Mouse (Mus musculus): ENCODE measurements around the gene Mgat4a. TPM values are rescaled to one million over a fixed set of nuclear protein-coding genes. Genes with fewer than 3 reads are reported as not detected.
A peak's percentile ranks its signal among the peaks of the same experiment; 100 is the strongest.

Gene Mgat4a
- polyA plus RNA-seq, 1 experiment from 2014 or later: 50.1 TPM

- Histone ChIP-seq H3K4me2 (ENCODE audit: low read depth, low read length) (no peak overlapping the region), H3K9me3 (ENCODE audit: control insufficient read depth, low read length) (no peaks in the 10 kb centered on the region), H3K9ac (ENCODE audit: low read depth, low read length) (no peak overlapping the region), H3K27ac (ENCODE audit: low read length) (no peak overlapping the region), H3K36me3 (ENCODE audit: control insufficient read depth, insufficient read depth, low read length) (peaks cover 8% of the 10 kb centered on the region; the same call in 1 of the 2 replicates), H3K4me3 (ENCODE audit: low read length) (no peak overlapping the region), H3K27me3 (replicated peaks; ENCODE audit: control insufficient read depth, insufficient read depth, low read length) (no peaks in the 10 kb centered on the region), H3K4me1 (ENCODE audit: control insufficient read depth, insufficient read depth, low read length) (no peaks in the 10 kb centered on the region)
- no peak for ATAC-seq
- 89% methylated on average over 4 of the region's 4 CpGs for whole genome bisulfite sequencing
These were observed 73.0 kb downstream of the Mgat4a start for GRCm38 (mm10) chr1:37467806-37468205.

GRCm38 (mm10) chr1:37466322-37466995, 74.4 kb downstream of the Mgat4a start:
- Histone ChIP-seq H3K9me3 (ENCODE audit: control insufficient read depth, low read length) (no peaks in the 10 kb centered on the region), H3K4me1 (ENCODE audit: control insufficient read depth, insufficient read depth, low read length) (no peaks in the 10 kb centered on the region), H3K36me3 (ENCODE audit: control insufficient read depth, insufficient read depth, low read length) (peaks cover 8% of the 10 kb centered on the region), H3K9ac (ENCODE audit: low read depth, low read length) (no peak overlapping the region), H3K4me3 (ENCODE audit: low read length) (no peak overlapping the region), H3K27ac (ENCODE audit: low read length) (no peak overlapping the region), H3K27me3 (replicated peaks; ENCODE audit: control insufficient read depth, insufficient read depth, low read length) (no peaks in the 10 kb centered on the region), H3K4me2 (ENCODE audit: low read depth, low read length) (no peak overlapping the region)
- ATAC-seq: no peak
- WGBS: 89% methylated on average over 3 of the region's 3 CpGs

GRCm38 (mm10) chr1:37464878-37465452, 75.9 kb downstream of the Mgat4a start:
- Histone ChIP-seq H3K9ac (ENCODE audit: low read depth, low read length) (no peak overlapping the region), H3K4me2 (ENCODE audit: low read depth, low read length) (no peak overlapping the region), H3K4me3 (ENCODE audit: low read length) (no peak overlapping the region), H3K27me3 (replicated peaks; ENCODE audit: control insufficient read depth, insufficient read depth, low read length) (no peaks in the 10 kb centered on the region), H3K4me1 (ENCODE audit: control insufficient read depth, insufficient read depth, low read length) (no peaks in the 10 kb centered on the region), H3K36me3 (ENCODE audit: control insufficient read depth, insufficient read depth, low read length) (peaks cover 11% of the 10 kb centered on the region), H3K9me3 (ENCODE audit: control insufficient read depth, low read length) (no peaks in the 10 kb centered on the region), H3K27ac (ENCODE audit: low read length) (no peak overlapping the region)
- 83% methylated on average over 10 of the region's 10 CpGs for WGBS
- ATAC-seq: no peak

DNA sequence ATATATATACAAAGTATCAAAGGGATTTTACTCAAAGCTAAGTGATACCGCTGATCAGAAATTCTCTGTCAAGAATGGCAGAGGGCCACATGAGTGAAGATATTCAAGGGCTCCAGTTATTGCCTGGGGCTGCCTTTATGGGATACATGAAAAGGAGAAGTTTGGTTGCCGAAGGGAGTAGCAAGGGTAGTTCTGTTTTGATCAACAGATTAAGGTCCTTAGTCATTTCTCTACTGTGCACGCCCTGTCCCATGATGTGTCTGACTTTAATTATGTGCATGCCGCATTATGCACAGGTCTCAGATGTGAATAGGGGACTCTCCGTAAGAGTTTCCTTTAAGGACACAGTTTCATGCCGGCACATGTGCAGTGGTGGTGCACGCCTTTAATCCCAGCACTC, 83.3 kb downstream of the Mgat4a start:
- 95% methylated on average over 7 of the region's 7 CpGs for WGBS
- no peaks in the 10 kb centered on the region for H3K27me3 ChIP-seq (replicated peaks; ENCODE audit: control insufficient read depth, insufficient read depth, low read length)
- H3K4me2 ChIP-seq (ENCODE audit: low read depth, low read length): no peak overlapping the region
- H3K4me3 ChIP-seq (ENCODE audit: low read length): no peak overlapping the region
- no peak for ATAC-seq
- peaks cover 3% of the 10 kb centered on the region; the same call in 1 of the 2 replicates for H3K36me3 ChIP-seq (ENCODE audit: control insufficient read depth, insufficient read depth, low read length)
- no peak overlapping the region for H3K9ac ChIP-seq (ENCODE audit: low read depth, low read length)
- H3K27ac ChIP-seq (ENCODE audit: low read length): no peak overlapping the region
- no peaks in the 10 kb centered on the region for H3K9me3 ChIP-seq (ENCODE audit: control insufficient read depth, low read length)
- H3K4me1 ChIP-seq (ENCODE audit: control insufficient read depth, insufficient read depth, low read length): no peaks in the 10 kb centered on the region

DNA sequence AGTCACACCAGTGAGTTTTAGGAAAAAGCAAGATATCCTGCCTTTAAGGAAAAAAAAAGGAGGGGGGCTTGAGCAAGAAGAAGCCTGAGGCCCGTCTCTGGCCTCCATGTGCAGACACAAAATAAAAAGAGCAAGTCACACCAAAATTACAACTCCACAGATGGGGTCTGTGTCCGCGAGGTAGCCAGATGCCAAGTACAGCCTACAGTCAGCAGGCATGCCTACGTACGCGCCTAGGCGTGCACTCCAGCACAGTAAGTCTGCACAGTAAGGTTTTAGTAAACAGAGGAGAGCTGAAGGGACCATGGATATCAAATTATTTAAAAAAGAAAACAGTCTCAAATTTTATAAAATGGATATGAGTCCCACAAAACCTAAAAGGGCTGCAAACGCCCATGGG, 89.5 kb downstream of the Mgat4a start:
- H3K36me3 ChIP-seq (ENCODE audit: control insufficient read depth, insufficient read depth, low read length): no peaks in the 10 kb centered on the region
- no peak overlapping the region for H3K9ac ChIP-seq (ENCODE audit: low read depth, low read length)
- no peak overlapping the region for H3K4me2 ChIP-seq (ENCODE audit: low read depth, low read length)
- H3K4me1 ChIP-seq (ENCODE audit: control insufficient read depth, insufficient read depth, low read length): no peaks in the 10 kb centered on the region
- ATAC-seq: no peak
- H3K27ac ChIP-seq (ENCODE audit: low read length): no peak overlapping the region
- WGBS: 91% methylated on average over 8 of the region's 8 CpGs
- H3K4me3 ChIP-seq (ENCODE audit: low read length): no peak overlapping the region
- no peaks in the 10 kb centered on the region for H3K9me3 ChIP-seq (ENCODE audit: control insufficient read depth, low read length)
- H3K27me3 ChIP-seq (replicated peaks; ENCODE audit: control insufficient read depth, insufficient read depth, low read length): no peaks in the 10 kb centered on the region

GRCm38 (mm10) chr1:37448361-37449095, 92.3 kb downstream of the Mgat4a start:
- WGBS: 77% methylated on average over 10 of the region's 10 CpGs
- Histone ChIP-seq H3K9me3 (ENCODE audit: control insufficient read depth, low read length) (no peaks in the 10 kb centered on the region), H3K4me1 (ENCODE audit: control insufficient read depth, insufficient read depth, low read length) (no peaks in the 10 kb centered on the region), H3K27me3 (replicated peaks; ENCODE audit: control insufficient read depth, insufficient read depth, low read length) (no peaks in the 10 kb centered on the region), H3K36me3 (ENCODE audit: control insufficient read depth, insufficient read depth, low read length) (0 out of 2 replicates have a peak, but pooled peaks cover 3% of the 10 kb centered on the region), H3K9ac (ENCODE audit: low read depth, low read length) (no peak overlapping the region), H3K4me2 (ENCODE audit: low read depth, low read length) (no peak overlapping the region), H3K4me3 (ENCODE audit: low read length) (no peak overlapping the region), H3K27ac (ENCODE audit: low read length) (no peak overlapping the region)
- ATAC-seq: no peak

- H3K4me3 ChIP-seq (ENCODE audit: low read length): no peak overlapping the region
- H3K36me3 ChIP-seq (ENCODE audit: control insufficient read depth, insufficient read depth, low read length): peaks cover 21% of the 10 kb centered on the region
- no peak overlapping the region for H3K27ac ChIP-seq (ENCODE audit: low read length)
- no peaks in the 10 kb centered on the region for H3K27me3 ChIP-seq (replicated peaks; ENCODE audit: control insufficient read depth, insufficient read depth, low read length)
- 93% methylated on average over 16 of the region's 16 CpGs for WGBS
- H3K9me3 ChIP-seq (ENCODE audit: control insufficient read depth, low read length): no peaks in the 10 kb centered on the region
- no peaks in the 10 kb centered on the region for H3K4me1 ChIP-seq (ENCODE audit: control insufficient read depth, insufficient read depth, low read length)
- no peak overlapping the region for H3K9ac ChIP-seq (ENCODE audit: low read depth, low read length)
- no peak for ATAC-seq
- no peak overlapping the region for H3K4me2 ChIP-seq (ENCODE audit: low read depth, low read length)
These were observed 97.7 kb downstream of the Mgat4a start for GRCm38 (mm10) chr1:37442848-37443835.

GRCm38 (mm10) chr1:37436419-37436818, 104.4 kb downstream of the Mgat4a start:
- no peak overlapping the region for H3K4me2 ChIP-seq (ENCODE audit: low read depth, low read length)
- H3K9me3 ChIP-seq (ENCODE audit: control insufficient read depth, low read length): no peaks in the 10 kb centered on the region
- H3K36me3 ChIP-seq (ENCODE audit: control insufficient read depth, insufficient read depth, low read length): peaks cover 22% of the 10 kb centered on the region
- H3K27me3 ChIP-seq (replicated peaks; ENCODE audit: control insufficient read depth, insufficient read depth, low read length): no peaks in the 10 kb centered on the region
- no peak overlapping the region for H3K4me3 ChIP-seq (ENCODE audit: low read length)
- no peak overlapping the region for H3K27ac ChIP-seq (ENCODE audit: low read length)
- ATAC-seq: peak; percentile 9; the same call in 1 of the 2 replicates
- 90% methylated on average over 3 of the region's 3 CpGs for WGBS
- peaks cover 1% of the 10 kb centered on the region; the same call in 1 of the 2 replicates for H3K4me1 ChIP-seq (ENCODE audit: control insufficient read depth, insufficient read depth, low read length)
- no peak overlapping the region for H3K9ac ChIP-seq (ENCODE audit: low read depth, low read length)
